Mouse (Mus musculus) adrenal gland, postnatal 14 days (tissue): ENCODE measurements around the gene Pkd1l1. TPM values are rescaled to one million over a fixed set of nuclear protein-coding genes. Genes with fewer than 3 reads are reported as not detected.
A peak's percentile ranks its signal among the peaks of the same experiment; 100 is the strongest.

Source experiments
- DNase-seq: peaks from one replicate; pipeline ENCODE4 v3.0.0; 2021; ENCODE audit warnings: mixed read lengths
- total RNA-seq: library from RNA; stranded (reverse); gene quantifications from 2 replicates; pipeline ENCODE4 v1.2.3, GENCODE M21; 2021

Pkd1l1 gene
- total RNA-seq, 1 experiment from 2014 or later = 0.07 TPM

- no peak for DNase-seq
Measured at GRCm38 (mm10) chr11:8821403-8821802, 151.7 kb downstream of the Pkd1l1 start.

- DNase-seq = no peak
Measured at GRCm38 (mm10) chr11:8817376-8817775, 155.7 kb downstream of the Pkd1l1 start.

DNA sequence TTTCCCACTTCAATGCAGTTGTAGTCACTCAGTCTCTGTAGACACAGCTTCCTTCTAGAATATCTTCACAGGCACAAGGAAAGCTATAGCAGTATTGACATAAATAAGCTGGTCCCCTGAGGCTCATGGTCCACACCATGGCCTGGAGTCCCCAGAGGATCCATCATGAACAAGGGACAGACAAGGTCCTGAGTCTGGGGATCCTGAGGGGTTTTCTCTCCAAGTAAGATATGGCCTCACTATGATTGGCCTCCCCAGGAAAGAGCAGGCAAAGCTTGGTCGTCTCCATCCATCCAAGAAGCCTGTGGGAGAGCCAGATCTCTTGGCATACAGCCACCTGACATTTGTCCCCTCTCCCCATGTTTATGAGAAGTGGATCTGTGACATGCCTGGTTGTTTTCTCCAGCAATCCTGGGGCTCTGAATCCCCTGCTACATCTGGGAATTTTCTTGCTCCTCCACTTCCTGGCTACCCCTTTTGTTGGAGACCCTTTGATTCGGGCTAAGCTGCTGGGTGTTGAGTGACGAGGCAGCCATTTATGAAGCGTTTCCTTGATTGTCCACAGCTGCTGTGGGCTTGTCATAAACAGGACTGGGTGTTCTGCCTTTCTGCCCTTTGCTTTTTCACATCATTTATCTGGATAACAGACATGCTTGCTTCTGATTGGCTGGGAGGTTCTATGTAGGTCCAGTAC is 158.8 kb downstream of the Pkd1l1 start:
- DNase-seq = no peak

DNA sequence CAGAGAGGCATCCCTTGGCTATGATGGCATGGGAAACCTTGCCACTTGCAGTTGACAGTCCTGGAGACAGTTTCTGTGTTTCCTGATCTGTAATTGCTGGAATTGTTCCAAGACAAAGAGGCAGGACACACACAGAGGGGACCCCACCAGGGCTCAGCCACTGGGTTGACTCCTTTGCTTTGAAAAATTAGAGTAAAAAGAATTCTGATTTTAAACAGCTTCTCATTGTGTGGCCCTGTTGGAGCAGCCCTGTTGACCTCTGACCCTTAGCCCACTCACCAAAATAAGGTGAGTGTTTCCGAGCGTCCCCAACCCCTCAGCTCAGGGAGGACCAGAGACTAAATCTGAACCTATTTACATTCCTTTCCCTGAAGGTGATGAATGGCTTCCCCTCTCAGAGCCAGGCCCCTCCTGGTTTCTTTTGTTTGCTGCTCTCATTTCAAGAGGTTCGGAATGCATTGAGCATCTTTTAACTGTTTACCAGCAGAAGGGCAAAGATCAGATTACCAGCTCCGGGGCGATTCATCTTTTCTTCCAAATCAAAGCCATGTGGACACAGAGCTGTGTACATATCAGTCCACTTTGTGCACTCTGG is 161.5 kb downstream of the Pkd1l1 start:
- no peak for DNase-seq

DNA sequence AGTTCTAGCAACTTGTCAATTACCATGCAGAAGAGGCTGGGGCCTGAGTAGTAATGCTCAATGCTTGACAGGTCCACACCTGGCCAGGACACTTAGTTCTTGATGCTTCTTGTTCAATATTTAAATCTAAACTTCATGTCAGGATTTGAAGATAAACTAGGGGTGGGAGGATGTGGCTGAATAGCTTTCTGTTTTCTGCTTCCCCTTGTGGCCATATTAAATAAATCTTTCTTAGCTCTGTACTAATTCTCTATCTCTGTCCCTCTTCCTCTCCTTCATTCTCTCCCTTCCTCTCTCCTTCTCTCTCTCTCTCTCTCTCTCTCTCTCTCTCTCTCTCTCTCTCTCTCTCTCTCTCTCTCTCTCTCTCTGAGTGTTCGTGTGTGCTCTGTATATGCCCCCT is 163.4 kb downstream of the Pkd1l1 start:
- DNase-seq = no peak

- no peak for DNase-seq
Measured at GRCm38 (mm10) chr11:8807009-8807408, 166.1 kb downstream of the Pkd1l1 start.

DNA sequence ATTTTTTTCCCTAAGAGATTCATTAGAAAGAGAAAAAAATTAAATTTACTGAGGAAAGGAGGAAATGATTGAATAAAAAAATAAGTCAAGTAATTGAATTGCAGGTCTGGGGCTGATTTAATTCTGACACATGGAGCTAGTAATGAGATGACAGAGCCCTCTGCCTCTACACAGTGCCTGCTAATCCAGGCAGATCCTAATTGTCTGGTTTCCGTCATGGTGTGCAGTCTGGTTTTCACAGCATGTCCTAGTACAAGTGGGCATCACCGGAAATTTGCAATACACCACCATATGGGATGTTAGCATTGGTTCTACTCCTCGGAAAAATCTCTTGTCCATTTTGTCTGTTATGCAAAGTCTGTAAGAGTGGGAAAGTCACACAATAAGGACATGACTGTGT is 168.9 kb downstream of the Pkd1l1 start:
- DNase-seq = no peak

- DNase-seq = no peak
Measured at GRCm38 (mm10) chr11:8797486-8797885, 175.6 kb downstream of the Pkd1l1 start.

GRCm38 (mm10) chr11:8795031-8795430 is 178.0 kb downstream of the Pkd1l1 start:
- peak; percentile 47 for DNase-seq

- peak; percentile 35 for DNase-seq
Measured at GRCm38 (mm10) chr11:8792146-8792545, 180.9 kb downstream of the Pkd1l1 start.

- no peak for DNase-seq
Measured at GRCm38 (mm10) chr11:8789186-8789585, 183.9 kb downstream of the Pkd1l1 start.

- DNase-seq = no peak
Measured at GRCm38 (mm10) chr11:8787604-8788003, 185.5 kb downstream of the Pkd1l1 start.

- DNase-seq = no peak
Measured at GRCm38 (mm10) chr11:8784413-8784812, 188.7 kb downstream of the Pkd1l1 start.

DNA sequence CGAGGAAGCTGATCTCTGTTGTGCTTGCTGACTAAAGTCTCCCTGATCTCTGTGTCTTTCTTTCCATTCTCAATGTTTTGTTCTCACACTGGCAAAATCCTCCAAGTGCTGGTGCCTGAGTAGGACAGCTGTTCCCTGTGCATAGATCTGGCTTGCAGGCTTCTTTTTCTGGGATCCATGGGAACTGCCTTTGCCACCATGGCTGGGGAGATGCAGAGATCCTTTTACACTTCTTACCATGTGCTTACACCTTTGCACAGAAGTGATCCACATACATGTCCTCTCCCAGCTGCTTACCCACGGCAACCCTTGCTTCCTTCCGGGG is 191.0 kb downstream of the Pkd1l1 start:
- no peak for DNase-seq

DNA sequence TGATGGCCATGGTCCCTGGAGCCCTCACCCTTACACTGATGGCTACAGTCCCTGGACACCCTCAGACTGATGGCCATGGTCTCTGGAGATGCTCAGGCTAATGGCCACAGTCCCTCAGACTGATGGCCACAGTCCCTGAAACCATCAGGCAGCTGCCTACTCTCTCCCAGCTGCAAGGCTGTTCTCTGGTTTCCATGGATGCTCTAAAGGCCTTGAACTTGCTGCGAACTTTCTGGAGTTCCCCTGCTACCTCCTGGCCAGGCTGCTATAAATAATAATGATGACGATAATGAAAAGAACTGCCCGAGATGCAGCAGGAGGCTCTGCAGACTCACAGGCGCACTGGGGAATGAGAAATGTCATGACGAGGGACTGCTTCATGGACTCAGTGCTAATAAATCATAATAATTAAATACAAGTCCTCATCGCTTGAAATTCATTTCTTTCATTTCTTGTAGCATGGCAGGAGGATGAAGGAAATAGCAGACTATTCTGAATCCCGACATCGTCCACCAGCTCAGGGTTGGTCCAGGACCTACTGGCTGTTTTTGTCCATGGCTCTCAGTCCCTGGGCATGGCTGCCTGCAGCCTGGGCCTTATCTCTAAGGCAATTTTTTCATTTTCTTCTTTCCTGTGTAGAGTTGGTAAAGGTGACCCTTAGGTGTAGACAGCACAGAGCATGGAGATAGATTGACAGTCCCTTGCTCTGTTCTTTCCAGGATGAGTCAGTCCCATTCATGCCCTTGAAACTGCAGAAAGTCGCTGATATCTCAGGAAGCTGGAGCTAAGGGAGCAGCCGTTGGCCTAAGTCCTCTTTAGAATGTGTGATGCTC is 191.5 kb downstream of the Pkd1l1 start:
- peak; percentile 83 for DNase-seq

GRCm38 (mm10) chr11:8779427-8779826 is 193.6 kb downstream of the Pkd1l1 start:
- DNase-seq = no peak

Other genes starting within 250 kb of the Pkd1l1 start
- gene Hus1, start 37.9 kb upstream of the Pkd1l1 start, total RNA-seq = 9.1 and 9.2 TPM in 2 replicates
- gene Gm11992, start 75.3 kb upstream of the Pkd1l1 start, total RNA-seq = not detected in 2 replicates
- gene Sun3, start 75.7 kb upstream of the Pkd1l1 start, total RNA-seq = not detected in 2 replicates
- 5.3 and 6.6 TPM in 2 replicates for gene Upp1, start 144.8 kb upstream of the Pkd1l1 start, total RNA-seq
- 0.04 TPM in 1 of 2 replicates, not detected in the other for gene Abca13, start 218.7 kb upstream of the Pkd1l1 start, total RNA-seq